Mouse (Mus musculus): ENCODE data around the gene Tnfrsf11a.

Gene Tnfrsf11a

GRCm38 (mm10) chr1:105832784-105833183 is 52.3 kb downstream of the Tnfrsf11a start:
- 50% methylated on average over 1 of the region's 1 CpGs for WGBS

GRCm38 (mm10) chr1:105842950-105843349 is 62.4 kb downstream of the Tnfrsf11a start:
- WGBS: 37% methylated on average over 10 of the region's 10 CpGs

- 19% methylated on average over 12 of the region's 12 CpGs for WGBS
Measured at GRCm38 (mm10) chr1:105843386-105843785, 62.9 kb downstream of the Tnfrsf11a start.

GRCm38 (mm10) chr1:105843856-105844255 is 63.3 kb downstream of the Tnfrsf11a start:
- WGBS: 27% methylated on average over 2 of the region's 2 CpGs

- 11% methylated on average over 28 of the region's 28 CpGs for WGBS
Measured at GRCm38 (mm10) chr1:105844341-105845006, 64.0 kb downstream of the Tnfrsf11a start.

GRCm38 (mm10) chr1:105846431-105846830 is 65.9 kb downstream of the Tnfrsf11a start:
- 94% methylated on average over 2 of the region's 2 CpGs for WGBS

GRCm38 (mm10) chr1:105848806-105849205 is 68.3 kb downstream of the Tnfrsf11a start:
- whole genome bisulfite sequencing: 89% methylated on average over 8 of the region's 8 CpGs

GRCm38 (mm10) chr1:105851341-105851740 is 70.8 kb downstream of the Tnfrsf11a start:
- WGBS: 87% methylated on average over 2 of the region's 2 CpGs

GRCm38 (mm10) chr1:105859740-105860139 is 79.2 kb downstream of the Tnfrsf11a start:
- WGBS: 95% methylated on average over 2 of the region's 2 CpGs

- WGBS: 29% methylated on average over 6 of the region's 6 CpGs
Measured at GRCm38 (mm10) chr1:105876589-105876988, 96.1 kb downstream of the Tnfrsf11a start.

- 64% methylated on average over 5 of the region's 5 CpGs for WGBS
Measured at GRCm38 (mm10) chr1:105877808-105878207, 97.3 kb downstream of the Tnfrsf11a start.

- 90% methylated on average over 11 of the region's 11 CpGs for WGBS
Measured at GRCm38 (mm10) chr1:105878416-105878815, 97.9 kb downstream of the Tnfrsf11a start.

GRCm38 (mm10) chr1:105880555-105881304 is 100.2 kb downstream of the Tnfrsf11a start:
- WGBS: 38% methylated on average over 25 of the region's 25 CpGs

- 87% methylated on average over 7 of the region's 7 CpGs for WGBS
Measured at GRCm38 (mm10) chr1:105881466-105881865, 100.9 kb downstream of the Tnfrsf11a start.

- WGBS: 82% methylated on average over 2 of the region's 2 CpGs
Measured at GRCm38 (mm10) chr1:105883498-105883897, 103.0 kb downstream of the Tnfrsf11a start.

GRCm38 (mm10) chr1:105885101-105885500 is 104.6 kb downstream of the Tnfrsf11a start:
- WGBS: 96% methylated on average over 1 of the region's 1 CpGs

GRCm38 (mm10) chr1:105885575-105885974 is 105.1 kb downstream of the Tnfrsf11a start:
- WGBS: 81% methylated on average over 5 of the region's 5 CpGs

- 81% methylated on average over 5 of the region's 5 CpGs for WGBS
Measured at GRCm38 (mm10) chr1:105886358-105886757, 105.8 kb downstream of the Tnfrsf11a start.

GRCm38 (mm10) chr1:105891032-105891725 is 110.7 kb downstream of the Tnfrsf11a start:
- WGBS: 43% methylated on average over 15 of the region's 15 CpGs

GRCm38 (mm10) chr1:105895019-105895418 is 114.5 kb downstream of the Tnfrsf11a start:
- 42% methylated on average over 5 of the region's 5 CpGs for WGBS

All from cerebral cortex, adult 2 months (tissue).